Mouse (Mus musculus) T-cell, adult 2 months (primary cell): ENCODE data around the gene Taar2.

Experiments used
- DNase-seq: peaks from one replicate; pipeline ENCODE4 v3.0.0; 2022; ENCODE audit warnings: low spot score

Gene Taar2

GRCm38 (mm10) chr10:23985546-23985945 lies 47.2 kb downstream of the Taar2 start, which contains the start of gene Taar6:
TSS of gene Taar6 (minus strand) at chr10:23985646.
- no peak for DNase-seq

GRCm38 (mm10) chr10:23986419-23986818 lies 48.0 kb downstream of the Taar2 start:
- DNase-seq: peak; percentile 14
